Mouse (Mus musculus) ovary, postnatal 36 days (tissue): Measurements from ENCODE around the gene Ciapin1.
"Not testable (repeated sequence)": the region's sequence is repeated elsewhere in the genome, so short reads cannot be mapped to it uniquely, and the experiment has no call there.

Experiments used
- DNase-seq: peaks from one replicate; pipeline ENCODE4 v3.0.0; 2022; ENCODE audit warnings: low spot score, mixed read lengths

Gene Ciapin1

GRCm38 (mm10) chr8:94857011-94857345 is 18.8 kb upstream of the Ciapin1 start:
- no peak for DNase-seq

GRCm38 (mm10) chr8:94854761-94855160 is 16.6 kb upstream of the Ciapin1 start:
- DNase-seq: not testable (repeated sequence)

- no peak for DNase-seq
Observed at GRCm38 (mm10) chr8:94850049-94850448, 11.9 kb upstream of the Ciapin1 start.

GRCm38 (mm10) chr8:94841183-94841582 is 3.0 kb upstream of the Ciapin1 start:
- DNase-seq: no peak

GRCm38 (mm10) chr8:94838600-94838999 is 442 bp upstream of the Ciapin1 start:
- peak; percentile 72 for DNase-seq

GRCm38 (mm10) chr8:94836456-94837240 is 1.5 kb downstream of the Ciapin1 start:
- no peak for DNase-seq

GRCm38 (mm10) chr8:94835751-94836150 is 2.4 kb downstream of the Ciapin1 start:
- DNase-seq: not testable (repeated sequence)

GRCm38 (mm10) chr8:94833901-94834405 is 4.2 kb downstream of the Ciapin1 start:
- DNase-seq: not testable (repeated sequence)

- DNase-seq: no peak
Observed at GRCm38 (mm10) chr8:94828284-94828683, 9.9 kb downstream of the Ciapin1 start.

GRCm38 (mm10) chr8:94826210-94826609 is 11.9 kb downstream of the Ciapin1 start:
- no peak for DNase-seq

GRCm38 (mm10) chr8:94825170-94825569 is 13.0 kb downstream of the Ciapin1 start:
- no peak for DNase-seq

- peak; percentile 68 for DNase-seq
Observed at GRCm38 (mm10) chr8:94822637-94823560, 15.3 kb downstream of the Ciapin1 start.

- no peak for DNase-seq
Observed at GRCm38 (mm10) chr8:94821381-94821780, 16.8 kb downstream of the Ciapin1 start.

GRCm38 (mm10) chr8:94820553-94820952 is 17.6 kb downstream of the Ciapin1 start:
- no peak for DNase-seq

GRCm38 (mm10) chr8:94819671-94820179 is 18.4 kb downstream of the Ciapin1 start:
- no peak for DNase-seq

- no peak for DNase-seq
Observed at GRCm38 (mm10) chr8:94817933-94818332, 20.2 kb downstream of the Ciapin1 start.

GRCm38 (mm10) chr8:94814556-94814955 is 23.6 kb downstream of the Ciapin1 start:
- DNase-seq: no peak

- DNase-seq: peak; percentile 72
Observed at GRCm38 (mm10) chr8:94812645-94813098, 25.5 kb downstream of the Ciapin1 start.

GRCm38 (mm10) chr8:94811654-94812053 is 26.5 kb downstream of the Ciapin1 start:
- peak; percentile 54 for DNase-seq

GRCm38 (mm10) chr8:94810855-94811254 is 27.3 kb downstream of the Ciapin1 start:
- DNase-seq: no peak

GRCm38 (mm10) chr8:94810153-94810552 is 28.0 kb downstream of the Ciapin1 start, which contains the start of gene Ccl17:
Ccl17 (plus strand) TSS chr8:94810453.
- no peak for DNase-seq

- no peak for DNase-seq
Observed at GRCm38 (mm10) chr8:94808372-94808771, 29.8 kb downstream of the Ciapin1 start.
